Mouse (Mus musculus): ENCODE measurements at regions not wholly inside any gene's neighbourhood (a gene's known extent, or its start where the extent isn't known, plus 50 kb on each side); places are given as distances from the start of the nearest gene placed in this dataset.

DNA sequence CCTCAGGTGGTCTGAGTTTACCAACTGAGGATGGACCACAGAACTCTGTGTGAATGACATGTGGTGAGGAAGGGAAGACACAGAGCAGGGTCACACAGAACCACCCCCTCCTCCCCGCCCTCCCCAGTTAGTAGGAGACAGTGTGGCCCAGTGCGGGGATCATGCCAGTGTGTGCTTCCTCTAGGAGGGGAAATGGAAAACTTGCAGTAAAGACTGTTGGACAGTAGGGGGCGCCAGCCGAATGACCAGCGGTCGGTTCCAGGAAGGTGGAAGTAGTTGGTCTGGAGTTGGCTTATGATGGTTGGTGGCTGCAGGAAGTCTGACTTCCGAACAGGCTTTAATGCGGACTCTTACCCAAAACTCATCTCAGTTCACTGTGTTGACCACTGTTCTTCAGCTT, 87.3 kb downstream of the Syf2 start:
- Histone ChIP-seq H3K36me3 (ENCODE audit: insufficient read depth, low read length) (no peaks in the 10 kb centered on the region), H3K9ac (ENCODE audit: low read depth, low read length) (no peak overlapping the region), H3K9me3 (replicated peaks; ENCODE audit: low read length) (no peaks in the 10 kb centered on the region), H3K4me1 (replicated peaks; ENCODE audit: insufficient read depth, low read length) (no peaks in the 10 kb centered on the region), H3K27ac (no peak overlapping the region), H3K27me3 (ENCODE audit: insufficient read depth, low read length) (no peaks in the 10 kb centered on the region), H3K4me2 (ENCODE audit: low read length) (no peak overlapping the region), H3K4me3 (replicated peaks; ENCODE audit: low read depth, low read length) (no peak overlapping the region)
- WGBS: 18% methylated on average over 8 of the region's 8 CpGs
- peak; percentile 83 for TF ChIP-seq CTCF (IDR thresholded peaks at IDR 0.05; ENCODE audit: low read depth)
- no peak for ATAC-seq (replicated peaks; ENCODE audit: low FRiP score, low read depth)
- DNase-seq (ENCODE audit: low spot score): peak; percentile 75

- 76% methylated on average over 2 of the region's 2 CpGs for WGBS
- H3K4me2 ChIP-seq (ENCODE audit: low read length): no peak overlapping the region
- no peak for ATAC-seq (replicated peaks; ENCODE audit: low FRiP score, low read depth)
- no peaks in the 10 kb centered on the region for H3K9me3 ChIP-seq (replicated peaks; ENCODE audit: low read length)
- no peak overlapping the region for H3K9ac ChIP-seq (ENCODE audit: low read depth, low read length)
- no peaks in the 10 kb centered on the region for H3K27me3 ChIP-seq (ENCODE audit: insufficient read depth, low read length)
- H3K36me3 ChIP-seq (ENCODE audit: insufficient read depth, low read length): no peaks in the 10 kb centered on the region
- no peak for DNase-seq (ENCODE audit: low spot score)
- no peak for TF ChIP-seq CTCF (IDR thresholded peaks at IDR 0.05; ENCODE audit: low read depth)
- H3K27ac ChIP-seq: no peak overlapping the region
- no peak overlapping the region for H3K4me3 ChIP-seq (replicated peaks; ENCODE audit: low read depth, low read length)
- no peaks in the 10 kb centered on the region for H3K4me1 ChIP-seq (replicated peaks; ENCODE audit: insufficient read depth, low read length)
Measured at GRCm38 (mm10) chr4:135019120-135019519, 88.4 kb downstream of the Syf2 start.

DNA sequence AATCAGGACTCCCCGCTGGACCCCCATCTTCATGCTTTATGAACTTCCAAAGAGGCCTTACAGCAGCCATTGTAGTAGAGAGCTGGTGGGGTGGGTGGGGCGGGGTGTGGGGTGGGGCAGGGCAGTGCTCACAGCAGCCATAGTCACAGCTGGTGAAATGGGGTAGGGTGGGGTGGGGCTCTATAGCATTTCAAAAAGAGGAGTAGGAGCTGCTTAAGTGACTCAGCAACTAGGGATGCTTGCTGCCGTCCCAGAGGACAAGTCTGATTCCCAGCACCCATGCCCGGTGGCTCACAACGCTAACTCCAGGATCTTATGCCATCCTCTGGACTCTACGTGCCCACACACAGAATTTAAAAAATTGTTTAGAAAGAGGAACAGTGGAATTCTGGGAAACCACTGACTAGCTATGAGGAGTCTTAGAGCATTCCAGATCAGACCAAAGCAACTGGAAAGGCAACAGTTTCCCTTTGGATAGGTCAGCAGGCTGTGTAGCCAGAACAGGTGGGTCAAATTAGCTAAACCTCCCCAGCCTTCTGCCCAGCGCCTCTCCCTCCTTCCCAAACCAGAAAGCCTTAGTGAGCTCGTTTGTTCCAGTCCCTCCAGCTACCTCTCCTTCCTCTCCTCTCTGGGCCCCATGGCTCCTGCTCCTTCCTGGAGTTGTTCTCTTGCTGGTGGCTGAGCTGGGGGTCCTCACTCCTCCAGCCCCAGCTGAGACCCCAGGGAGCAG, 89.7 kb downstream of the Syf2 start:
- WGBS: 82% methylated on average over 8 of the region's 8 CpGs
- no peak for TF ChIP-seq CTCF (IDR thresholded peaks at IDR 0.05; ENCODE audit: low read depth)
- no peak for ATAC-seq (replicated peaks; ENCODE audit: low FRiP score, low read depth)

DNA sequence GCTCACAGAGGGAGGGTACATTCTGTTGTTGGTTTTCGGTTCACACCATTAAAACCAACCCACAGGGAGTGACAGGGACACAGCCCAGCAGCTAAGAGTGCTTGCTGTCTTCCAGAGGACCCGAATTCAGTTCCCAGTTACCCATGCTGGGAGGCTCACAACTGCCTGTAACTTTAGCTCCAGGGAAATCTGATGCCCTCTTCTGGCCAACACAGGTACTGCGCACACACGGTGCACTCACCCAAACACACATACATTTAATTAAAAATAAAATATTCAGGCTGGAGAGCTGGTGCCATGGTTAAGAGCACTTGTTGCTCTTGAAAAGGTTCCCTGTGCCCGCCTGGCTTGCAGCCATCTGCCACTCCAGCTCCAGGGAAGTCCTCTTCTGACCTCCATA, 92.5 kb downstream of the Syf2 start:
- Histone ChIP-seq H3K9ac (ENCODE audit: low read depth, low read length) (no peak overlapping the region), H3K4me3 (replicated peaks; ENCODE audit: low read depth, low read length) (no peak overlapping the region), H3K9me3 (replicated peaks; ENCODE audit: low read length) (no peaks in the 10 kb centered on the region), H3K27me3 (ENCODE audit: insufficient read depth, low read length) (no peaks in the 10 kb centered on the region), H3K36me3 (ENCODE audit: insufficient read depth, low read length) (no peaks in the 10 kb centered on the region), H3K4me1 (replicated peaks; ENCODE audit: insufficient read depth, low read length) (no peaks in the 10 kb centered on the region), H3K4me2 (ENCODE audit: low read length) (no peak overlapping the region), H3K27ac (no peak overlapping the region)
- DNase-seq (ENCODE audit: low spot score) (no peak), ATAC-seq (replicated peaks; ENCODE audit: low FRiP score, low read depth) (no peak)
- over 99% methylated on average over 5 of the region's 5 CpGs for WGBS
- TF ChIP-seq CTCF (IDR thresholded peaks at IDR 0.05; ENCODE audit: low read depth): peak; percentile 46; the same call in 1 of the 2 replicates

More for the DNA sequence above, 89.7 kb downstream of the Syf2 start:
- Histone ChIP-seq H3K27me3 (ENCODE audit: insufficient read depth, low read length) (no peaks in the 10 kb centered on the region), H3K27ac (no peak overlapping the region), H3K9ac (ENCODE audit: low read depth, low read length) (no peak overlapping the region), H3K4me1 (replicated peaks; ENCODE audit: insufficient read depth, low read length) (no peaks in the 10 kb centered on the region), H3K9me3 (replicated peaks; ENCODE audit: low read length) (no peaks in the 10 kb centered on the region), H3K36me3 (ENCODE audit: insufficient read depth, low read length) (no peaks in the 10 kb centered on the region), H3K4me3 (replicated peaks; ENCODE audit: low read depth, low read length) (no peak overlapping the region), H3K4me2 (ENCODE audit: low read length) (no peak overlapping the region)
- DNase-seq (ENCODE audit: low spot score): no peak

GRCm38 (mm10) chr4:135025802-135026201, 94.7 kb upstream of the Runx3 start:
- ATAC-seq (replicated peaks; ENCODE audit: low FRiP score, low read depth) (no peak), DNase-seq (ENCODE audit: low spot score) (no peak)
- Histone ChIP-seq H3K4me3 (replicated peaks; ENCODE audit: low read depth, low read length) (no peak overlapping the region), H3K36me3 (ENCODE audit: insufficient read depth, low read length) (no peaks in the 10 kb centered on the region), H3K27ac (no peak overlapping the region), H3K27me3 (ENCODE audit: insufficient read depth, low read length) (no peaks in the 10 kb centered on the region), H3K4me1 (replicated peaks; ENCODE audit: insufficient read depth, low read length) (no peaks in the 10 kb centered on the region), H3K4me2 (ENCODE audit: low read length) (no peak overlapping the region), H3K9me3 (replicated peaks; ENCODE audit: low read length) (no peaks in the 10 kb centered on the region), H3K9ac (ENCODE audit: low read depth, low read length) (no peak overlapping the region)
- 47% methylated on average over 18 of the region's 18 CpGs for WGBS
- TF ChIP-seq CTCF (IDR thresholded peaks at IDR 0.05; ENCODE audit: low read depth): no peak

GRCm38 (mm10) chr4:135027136-135027535, 93.3 kb upstream of the Runx3 start:
- no peak overlapping the region for H3K27ac ChIP-seq
- ATAC-seq (replicated peaks; ENCODE audit: low FRiP score, low read depth) (no peak), DNase-seq (ENCODE audit: low spot score) (no peak)
- H3K4me3 ChIP-seq (replicated peaks; ENCODE audit: low read depth, low read length): no peak overlapping the region
- H3K9me3 ChIP-seq (replicated peaks; ENCODE audit: low read length): no peaks in the 10 kb centered on the region
- no peaks in the 10 kb centered on the region for H3K36me3 ChIP-seq (ENCODE audit: insufficient read depth, low read length)
- no peak overlapping the region for H3K9ac ChIP-seq (ENCODE audit: low read depth, low read length)
- WGBS: 46% methylated on average over 8 of the region's 8 CpGs
- H3K27me3 ChIP-seq (ENCODE audit: insufficient read depth, low read length): no peaks in the 10 kb centered on the region
- H3K4me1 ChIP-seq (replicated peaks; ENCODE audit: insufficient read depth, low read length): no peaks in the 10 kb centered on the region
- H3K4me2 ChIP-seq (ENCODE audit: low read length): no peak overlapping the region
- no peak for TF ChIP-seq CTCF (IDR thresholded peaks at IDR 0.05; ENCODE audit: low read depth)

GRCm38 (mm10) chr4:135029723-135030122, 90.7 kb upstream of the Runx3 start:
- Histone ChIP-seq H3K27me3 (ENCODE audit: insufficient read depth, low read length) (no peaks in the 10 kb centered on the region), H3K4me2 (ENCODE audit: low read length) (no peak overlapping the region), H3K4me3 (replicated peaks; ENCODE audit: low read depth, low read length) (no peak overlapping the region), H3K9me3 (replicated peaks; ENCODE audit: low read length) (no peaks in the 10 kb centered on the region), H3K36me3 (ENCODE audit: insufficient read depth, low read length) (no peaks in the 10 kb centered on the region), H3K9ac (ENCODE audit: low read depth, low read length) (no peak overlapping the region), H3K4me1 (replicated peaks; ENCODE audit: insufficient read depth, low read length) (no peaks in the 10 kb centered on the region), H3K27ac (no peak overlapping the region)
- TF ChIP-seq CTCF (IDR thresholded peaks at IDR 0.05; ENCODE audit: low read depth): no peak
- DNase-seq (ENCODE audit: low spot score) (no peak), ATAC-seq (replicated peaks; ENCODE audit: low FRiP score, low read depth) (no peak)
- 100% methylated on average over 2 of the region's 2 CpGs for WGBS
